Mouse (Mus musculus) G1E (cell line): ENCODE measurements around the gene Lefty1.

ENCODE experiments used
- CTCF ChIP-seq: IDR thresholded peaks from 2 replicates; pipeline ENCODE4 v1.5.1; 2012; ENCODE audit warnings: low read depth, low read length, inconsistent platforms, mixed read lengths
- GATA1 ChIP-seq: IDR thresholded peaks from 2 replicates; pipeline ENCODE4 v1.6.1; 2012; ENCODE audit warnings: borderline replicate concordance, low read length, inconsistent platforms, mixed read lengths
- GATA2 ChIP-seq: IDR thresholded peaks from 2 replicates; pipeline ENCODE4 v1.6.1; 2012; ENCODE audit warnings: low read depth, low read length, inconsistent platforms, borderline replicate concordance
- POLR2AphosphoS5 ChIP-seq: IDR thresholded peaks from 2 replicates; pipeline ENCODE4 v1.6.1; 2012; ENCODE audit warnings: low read depth, low read length, inconsistent platforms; ENCODE audit not compliant: insufficient replicate concordance
- TAL1 ChIP-seq: conservative IDR thresholded peaks from 2 replicates; pipeline ENCODE4 v1.6.1; 2012; ENCODE audit warnings: low read depth, low read length, inconsistent platforms, mixed read lengths

- TF ChIP-seq CTCF (no peak), GATA1 (no peak), TAL1 (no peak), POLR2AphosphoS5 (no peak), GATA2 (no peak)
Measured at GRCm38 (mm10) chr1:180912792-180913191, 22.0 kb upstream of the Lefty1 start.
